Mouse (Mus musculus) lung, postnatal 0 days (tissue): ENCODE measurements around the gene Bola2.

Experiments used
- CTCF ChIP-seq: IDR thresholded peaks from 2 replicates; pipeline ENCODE4 v1.5.1; 2016; ENCODE audit warnings: antibody characterized with exemption, mild to moderate bottlenecking
- EP300 ChIP-seq: IDR thresholded peaks from 2 replicates; pipeline ENCODE4 v1.6.1; 2016; ENCODE audit warnings: antibody characterized with exemption, mild to moderate bottlenecking, control low read depth

DNA sequence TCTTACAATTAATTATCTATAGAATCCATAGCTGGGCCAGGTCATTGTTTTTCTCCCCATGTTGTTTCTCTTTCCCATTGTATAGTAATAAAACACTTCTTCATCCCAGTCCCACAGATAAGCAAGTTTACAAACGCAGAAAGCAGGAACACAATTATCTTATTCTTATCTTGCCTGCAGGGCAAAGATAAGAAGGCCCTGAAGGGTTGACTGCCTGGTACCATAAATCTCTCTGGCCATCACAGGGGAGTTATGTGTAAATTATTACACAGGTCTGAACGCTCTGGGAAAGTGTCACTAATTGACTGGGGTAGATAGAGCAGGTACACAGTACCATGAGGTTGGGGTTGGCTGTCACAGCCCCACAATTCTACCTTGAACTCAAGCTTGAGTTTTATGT lies 44.3 kb upstream of the Bola2 start:
- TF ChIP-seq EP300 (peak; percentile 78), CTCF (no peak)
